ENCODE assay signal across 8 mouse cellular contexts in genomic region chr1:191421426-191421999, GRCm38 (mm10). TPM values are rescaled to one million over a fixed set of nuclear protein-coding genes. Genes with fewer than 3 reads are reported as not detected.
DNase-seq lines count a peak whose midpoint lies in the region; ATAC-seq and TF ChIP-seq lines count a peak whose summit lies in the region.

No protein-coding gene starts in this region.

- TF ChIP-seq EP300 in liver, postnatal 0 days (IDR thresholded peaks at IDR 0.05; ENCODE audit: low read depth) = 0 out of 2 replicates have a peak, but pooled peaks have one; percentile 7

- no peak for TF ChIP-seq POLR2A in bone marrow macrophage, adult 2 months (IDR thresholded peaks at IDR 0.05; ENCODE audit: borderline replicate concordance, low read depth, low read length)

- H3K27ac ChIP-seq in heart, embryonic 11.5 days (ENCODE audit: low read depth, low read length) = peak overlapping the region; percentile 86
- peak overlapping the region; percentile 75 for H3K27ac ChIP-seq in bone marrow macrophage, adult 2 months (ENCODE audit: insufficient read depth, low read depth, low read length)
- peak overlapping the region; percentile 96 for H3K27ac ChIP-seq in liver, postnatal 0 days (ENCODE audit: low read depth)

- no peaks in the 10 kb centered on the region for H3K9me3 ChIP-seq in heart, embryonic 11.5 days (replicated peaks; ENCODE audit: control insufficient read depth, low read length)
- no peaks in the 10 kb centered on the region for H3K9me3 ChIP-seq in liver, postnatal 0 days (ENCODE audit: low read length)

- WGBS in heart, embryonic 11.5 days (ENCODE audit: insufficient replicate concordance) = 50% methylated on average over 1 of the region's 1 CpGs
- 11% methylated on average over 1 of the region's 1 CpGs for WGBS in liver, postnatal 0 days (ENCODE audit: insufficient replicate concordance)

- no peak overlapping the region for H3K4me3 ChIP-seq in heart, embryonic 11.5 days (ENCODE audit: low read depth, low read length)
- no peak overlapping the region for H3K4me3 ChIP-seq in bone marrow macrophage, adult 2 months (ENCODE audit: insufficient read depth, low read length)
- no peak overlapping the region for H3K4me3 ChIP-seq in liver, postnatal 0 days (ENCODE audit: low read depth, low read length)

- no peak for TF ChIP-seq CTCF in bone marrow macrophage, adult 2 months (IDR thresholded peaks at IDR 0.05; ENCODE audit: low read depth, low read length)
- TF ChIP-seq CTCF in liver, postnatal 0 days (IDR thresholded peaks at IDR 0.05; ENCODE audit: low read depth) = no peak

- no peak for DNase-seq in heart, adult 8-10 months (ENCODE audit: low spot score)
- DNase-seq in CD4-positive helper T cell, adult 2 months (ENCODE audit: low read depth, low spot score) = peak; percentile 61
- DNase-seq in liver, postnatal 0 days = peak; percentile 36
- DNase-seq in layer of hippocampus, adult 9-11 months = no peak
- no peak for DNase-seq in layer of hippocampus, postnatal 25 days (ENCODE audit: extremely low spot score in 1 of 2, low spot score in 1 of 2)
- DNase-seq in thymus, postnatal 36 days = no peak

- H3K27me3 ChIP-seq in heart, embryonic 11.5 days (ENCODE audit: control insufficient read depth, insufficient read depth, low read length) = no peaks in the 10 kb centered on the region
- H3K27me3 ChIP-seq in liver, postnatal 0 days (ENCODE audit: insufficient read depth, low read length) = no peaks in the 10 kb centered on the region

- H3K36me3 ChIP-seq in heart, embryonic 11.5 days (ENCODE audit: control insufficient read depth, insufficient read depth, low read length) = no peaks in the 10 kb centered on the region
- no peaks in the 10 kb centered on the region for H3K36me3 ChIP-seq in liver, postnatal 0 days (replicated peaks; ENCODE audit: insufficient read depth, low read length)

- no peak overlapping the region for H3K4me2 ChIP-seq in heart, embryonic 11.5 days
- peak overlapping the region; percentile 54 for H3K4me2 ChIP-seq in liver, postnatal 0 days (ENCODE audit: low read depth, low read length)

- no peak for ATAC-seq in heart, embryonic 11.5 days (replicated peaks; ENCODE audit: insufficient number of reproducible peaks, low FRiP score, low TSS enrichment)
- no peak for ATAC-seq in liver, postnatal 0 days

- H3K4me1 ChIP-seq in heart, embryonic 11.5 days (ENCODE audit: control insufficient read depth, insufficient read depth, low read length) = peaks cover 32% of the 10 kb centered on the region
- peaks cover 52% of the 10 kb centered on the region for H3K4me1 ChIP-seq in bone marrow macrophage, adult 2 months (ENCODE audit: control insufficient read depth, insufficient read depth, low read length)
- H3K4me1 ChIP-seq in liver, postnatal 0 days (ENCODE audit: insufficient read depth) = peaks cover 56% of the 10 kb centered on the region

- H3K9ac ChIP-seq in heart, embryonic 11.5 days (ENCODE audit: low read depth, low read length) = peak overlapping the region; percentile 43; the same call in 1 of the 2 replicates
- H3K9ac ChIP-seq in liver, postnatal 0 days (replicated peaks) = peak overlapping the region; percentile 68

RNA-seq across cellular contexts. Expression of gene Ppp2r5a, which starts 18.4 kb away (rescaled TPM):
- polyA plus RNA-seq in heart, embryonic 11.5 days (2014; fragmentation: Nextera tagmentation; extraction: Ambion mirVana) = 41.1 and 43.4 TPM in 2 replicates
- total RNA-seq in heart, adult 8-10 months (2022) = 10 to 100 TPM; 94.2 to 98.9 (median 97.9) TPM
- 113 and 117 TPM in 2 replicates for polyA plus RNA-seq in bone marrow macrophage, adult 2 months (2012; ENCODE audit: insufficient read depth, insufficient read length, missing spikeins)
- polyA plus RNA-seq in liver, postnatal 0 days (2015; fragmentation: Nextera tagmentation; extraction: Ambion mirVana) = 27.1 and 30.7 TPM in 2 replicates
- 10 to 100 TPM; 69.3 to 70.9 TPM for total RNA-seq in layer of hippocampus, postnatal 25 days (2021)

Comparison
In these comparisons a context has a peak if more than half of its experiments do, and no peak if none do; other contexts are left out.
1. DNase-seq: peak in CD4-positive helper T cell, adult 2 months (single experiment) and liver, postnatal 0 days (single experiment); none in heart, adult 8-10 months (single experiment), layer of hippocampus, adult 9-11 months (single experiment), layer of hippocampus, postnatal 25 days (0 of 2) and thymus, postnatal 36 days (0 of 2).
2. Peak in every context shown above with its lines, with median percentiles within 50 percentile points of each other: H3K27ac ChIP-seq.